Mouse (Mus musculus) mouse trophoblast stem cell (cell line): Measurements from ENCODE around the gene Tmem120a.

Experiments used
- in situ Hi-C, 2 experiments: fragments of 300-500 bp; cut with MseI, MboI; formaldehyde crosslinking; loops; 2 replicates in 1 of 2; 3 replicates in 1 of 2; pipeline ENCODE4 v1.15.1; 2025

The Tmem120a gene

DNA sequence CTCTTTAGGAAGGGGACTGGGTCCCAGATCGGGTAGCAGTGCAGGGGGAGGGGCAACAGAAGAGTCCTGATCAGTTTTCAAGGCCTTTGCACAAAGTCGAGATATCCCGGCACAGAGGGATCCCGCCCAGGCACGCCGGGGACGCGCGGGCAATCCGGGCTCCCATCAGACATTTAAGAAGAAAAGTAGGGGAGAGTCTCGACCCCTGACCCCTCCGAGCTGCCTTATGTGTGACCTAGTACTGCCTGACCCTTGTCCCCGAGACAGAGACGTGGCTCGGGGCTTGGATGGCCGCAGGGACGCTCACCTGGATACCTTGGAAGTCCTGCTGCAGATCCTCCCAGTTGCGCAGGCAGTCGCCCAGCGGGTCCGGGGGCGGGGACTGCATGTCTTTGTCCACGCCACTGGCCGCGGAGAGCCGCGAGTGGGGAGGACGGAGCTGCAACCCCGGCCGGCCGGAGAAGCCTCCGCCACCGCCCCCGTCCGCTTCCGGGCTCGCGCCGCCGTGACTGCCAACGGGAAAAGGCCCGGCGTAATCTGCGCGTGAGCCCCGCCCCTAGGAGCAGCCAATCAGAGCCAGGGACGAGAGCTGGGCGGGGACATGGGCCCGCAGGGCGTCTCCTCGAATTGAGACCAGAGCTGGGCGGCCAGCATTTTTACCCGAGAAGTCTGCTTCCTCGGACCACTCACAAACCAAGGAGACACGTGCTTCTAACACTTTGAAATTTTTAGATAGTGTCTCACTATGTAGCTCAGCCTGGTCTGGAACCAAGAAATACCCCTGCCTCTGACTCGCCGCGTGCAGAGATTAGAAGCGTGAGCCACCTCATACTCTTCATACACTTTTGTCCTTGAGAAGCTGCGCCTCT, at the start of gene Tmem120a:
Tmem120a (minus strand) TSS at position 708 of the 869 bp plus-strand sequence.
- in situ Hi-C loops, result no loop called here

- in situ Hi-C loops, result no loop called here
Measured at GRCm38 (mm10) chr5:135782901-135783300, 38.7 kb upstream of the Tmem120a start.

DNA sequence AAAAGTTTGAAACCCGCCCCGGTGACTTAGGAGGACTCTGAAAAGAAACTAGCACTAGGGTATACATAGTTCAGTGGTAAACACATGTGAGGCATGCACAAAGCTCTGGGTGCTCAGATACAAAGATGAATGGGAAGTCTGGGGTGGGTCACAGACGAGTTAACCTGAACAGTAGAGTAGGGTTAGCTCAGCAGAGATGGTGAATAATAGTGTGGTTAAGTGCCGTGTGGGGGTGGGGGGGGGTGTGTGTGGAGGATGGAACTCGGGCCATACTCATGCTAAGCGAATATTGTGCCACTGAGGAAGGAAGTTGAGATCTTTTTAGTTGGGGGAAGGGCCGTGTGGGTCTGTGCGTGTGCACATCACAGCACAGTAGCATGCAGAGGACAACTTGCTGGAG, 36.1 kb upstream of the Tmem120a start:
- in situ Hi-C loops, result no loop called here

GRCm38 (mm10) chr5:135778471-135779445, 34.5 kb upstream of the Tmem120a start, which contains the start of gene Mdh2:
Mdh2 (plus strand) TSS chr5:135778480.
- in situ Hi-C loops, result no loop called here

DNA sequence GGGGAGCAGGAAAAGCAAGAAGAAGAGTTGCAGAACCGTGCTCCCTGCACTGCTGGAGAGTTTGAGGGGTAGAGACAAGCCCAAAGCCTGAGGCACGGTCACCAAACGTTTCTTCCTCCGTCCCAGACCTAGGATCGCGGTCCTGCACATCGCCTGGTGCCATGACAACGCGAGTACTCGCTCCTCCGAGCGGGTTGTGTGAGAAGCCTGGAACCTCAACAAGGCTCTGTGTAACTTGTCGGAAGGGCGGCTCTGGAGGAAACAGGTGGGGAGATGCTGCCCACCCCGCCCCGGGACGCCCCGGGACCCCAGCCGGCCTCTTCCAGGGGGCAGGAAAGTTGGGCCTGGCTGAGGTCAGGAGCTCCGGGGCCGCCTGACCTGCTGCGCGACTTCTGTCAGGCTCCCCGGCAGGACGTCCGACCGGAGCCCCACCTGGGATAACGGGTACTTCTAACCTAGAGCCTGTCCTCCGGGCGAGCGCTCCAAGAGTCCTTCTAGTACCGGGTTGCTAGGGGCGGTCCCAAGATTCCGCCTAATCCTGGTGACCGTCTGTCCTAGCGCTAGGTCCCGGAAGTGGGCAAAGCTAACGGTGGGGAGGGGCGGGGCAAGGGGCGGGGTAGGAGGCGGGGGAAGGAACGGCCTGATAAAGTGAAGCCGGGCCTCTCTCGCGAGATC, 33.7 kb upstream of the Tmem120a start, which contains the start of gene Styxl1:
Styxl1 (minus strand) TSS at position 590 of the 675 bp plus-strand sequence.
- in situ Hi-C loops, result no loop called here

DNA sequence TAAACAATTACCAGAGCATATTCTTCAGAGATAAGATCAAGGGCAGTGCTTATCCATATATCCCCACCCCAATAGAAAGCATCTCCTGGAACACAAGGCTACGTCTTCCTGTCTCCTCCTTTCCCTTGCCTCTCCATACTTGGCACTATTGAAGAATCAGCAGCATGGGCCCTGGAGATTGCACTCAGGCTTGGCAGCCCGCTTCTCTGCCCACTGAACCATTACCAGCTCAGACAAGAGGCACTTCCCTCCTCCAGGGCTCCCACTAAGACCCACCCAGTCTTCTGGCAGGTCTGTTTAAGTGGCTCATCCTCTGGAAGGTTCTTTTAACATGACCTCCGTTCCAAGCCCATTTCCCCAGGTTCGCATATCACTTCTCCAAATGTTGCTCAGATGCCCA, 32.3 kb upstream of the Tmem120a start:
- in situ Hi-C loops, result no loop called here

- in situ Hi-C loops, result no loop called here
Measured at GRCm38 (mm10) chr5:135772519-135772918, 28.3 kb upstream of the Tmem120a start.

DNA sequence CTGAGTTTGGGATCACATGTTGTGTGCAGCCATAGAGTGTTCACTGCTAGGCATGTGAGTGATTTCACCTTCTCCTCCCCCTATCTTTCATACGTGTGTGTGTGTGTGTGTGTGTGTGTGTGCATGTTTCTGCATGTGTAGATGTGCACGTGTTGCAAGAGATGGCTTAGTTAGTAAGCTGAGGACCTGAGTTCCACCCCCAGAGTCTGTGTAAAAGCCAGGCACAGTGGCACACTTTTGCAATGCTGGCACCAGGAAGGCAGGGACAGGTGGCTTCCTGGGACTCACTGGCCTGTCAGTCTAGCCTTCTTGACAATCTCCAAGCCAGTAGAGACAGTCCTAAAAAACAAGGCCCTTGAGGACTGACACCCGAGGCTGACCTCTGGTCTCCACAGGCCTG, 20.7 kb upstream of the Tmem120a start:
- in situ Hi-C loops, result loop anchor here (5.0 to 10.0 kb wide), 2 partner anchors 148 to 210 kb away; no protein-coding TSS in a partner anchor

GRCm38 (mm10) chr5:135763526-135763925, 19.3 kb upstream of the Tmem120a start:
- in situ Hi-C loops, result loop anchor here (5.0 to 10.0 kb wide), 2 partner anchors 146 to 209 kb away; no protein-coding TSS in a partner anchor

DNA sequence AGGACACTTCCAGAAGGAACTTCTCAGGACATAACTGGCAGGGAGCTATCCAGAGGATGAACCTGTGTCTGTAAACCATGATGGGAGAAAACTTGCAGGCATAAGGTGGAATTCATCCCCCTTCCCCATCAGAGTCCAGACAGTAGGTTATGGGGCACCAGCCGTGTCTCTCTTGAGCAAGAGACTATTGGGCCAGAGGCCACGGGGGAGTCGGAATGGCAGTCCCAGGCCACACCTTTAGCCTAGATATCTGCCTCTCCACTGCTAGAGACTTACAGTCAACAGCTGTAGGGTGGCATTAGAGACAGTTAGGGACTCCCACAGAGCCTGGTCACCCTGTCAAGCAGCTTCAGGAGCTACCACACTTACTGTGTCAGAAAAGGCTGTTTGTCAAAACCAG, 17.6 kb upstream of the Tmem120a start:
- in situ Hi-C loops, result loop anchor here (5.0 to 10.0 kb wide), 2 partner anchors 145 to 207 kb away; no protein-coding TSS in a partner anchor

- in situ Hi-C loops, result no loop called here
Measured at GRCm38 (mm10) chr5:135751595-135751994, 7.3 kb upstream of the Tmem120a start.

DNA sequence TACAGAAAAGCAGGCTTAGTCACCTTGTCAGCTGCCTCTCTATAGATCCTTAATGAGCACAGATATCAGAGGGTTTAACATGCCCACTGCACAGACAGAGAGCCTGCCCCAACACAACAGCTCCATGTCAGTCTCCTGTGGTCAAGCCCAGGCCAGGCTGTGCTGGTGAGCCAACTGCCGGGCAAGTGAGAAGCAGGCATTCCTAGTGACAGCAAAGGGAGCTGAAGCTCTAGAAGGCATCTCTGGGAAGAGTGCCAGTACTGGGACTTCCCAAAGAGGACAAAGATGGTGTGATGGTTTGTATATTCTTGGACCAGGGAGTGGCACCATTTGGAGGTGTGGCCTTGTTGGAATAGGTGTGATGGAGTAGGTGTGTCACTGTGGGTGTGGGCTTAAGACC, 6.8 kb upstream of the Tmem120a start:
- in situ Hi-C loops, result no loop called here

- in situ Hi-C loops, result no loop called here
Measured at GRCm38 (mm10) chr5:135744742-135745141, 494 bp upstream of the Tmem120a start.

DNA sequence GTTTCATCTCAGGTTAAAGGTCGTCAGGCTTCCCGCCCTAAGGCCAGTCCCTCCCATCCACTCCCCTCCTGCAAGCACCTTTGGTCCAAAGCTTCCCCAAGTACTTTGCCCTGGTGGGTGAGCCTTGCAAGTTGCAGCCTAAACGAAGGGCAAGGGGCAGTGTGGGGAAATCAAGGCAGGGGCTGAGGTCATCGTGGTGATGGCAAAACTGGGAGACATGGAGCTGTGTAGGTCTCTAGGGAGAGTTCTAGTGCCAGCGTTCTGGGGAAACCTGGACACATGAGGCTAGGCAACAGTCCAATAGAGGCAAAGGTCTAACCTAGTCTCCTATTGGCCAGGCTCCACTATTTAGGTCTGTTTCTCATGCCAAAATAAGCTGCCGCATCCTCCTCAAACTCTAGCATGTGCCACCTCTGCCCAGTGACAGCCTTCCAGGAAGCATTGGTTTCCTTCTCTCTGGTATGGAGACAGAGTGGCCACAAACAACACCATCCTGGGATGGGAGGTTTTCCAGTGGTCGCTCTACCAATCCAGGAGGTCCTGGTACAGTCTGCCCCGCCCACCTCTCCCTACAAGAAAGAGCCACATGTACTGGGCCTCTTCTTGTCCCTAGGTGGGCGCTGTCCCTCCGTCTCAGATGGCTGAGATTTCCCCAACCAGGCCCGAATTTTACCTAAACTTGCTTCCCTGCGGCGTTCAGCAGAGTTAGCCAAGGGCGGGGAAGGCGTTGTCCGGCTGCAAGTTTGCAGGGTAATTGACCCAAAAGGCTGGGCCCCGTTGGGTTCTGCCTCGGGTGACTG, 1.1 kb downstream of the Tmem120a start:
- in situ Hi-C loops, result no loop called here

GRCm38 (mm10) chr5:135742156-135742555, 2.1 kb downstream of the Tmem120a start:
- in situ Hi-C loops, result no loop called here

DNA sequence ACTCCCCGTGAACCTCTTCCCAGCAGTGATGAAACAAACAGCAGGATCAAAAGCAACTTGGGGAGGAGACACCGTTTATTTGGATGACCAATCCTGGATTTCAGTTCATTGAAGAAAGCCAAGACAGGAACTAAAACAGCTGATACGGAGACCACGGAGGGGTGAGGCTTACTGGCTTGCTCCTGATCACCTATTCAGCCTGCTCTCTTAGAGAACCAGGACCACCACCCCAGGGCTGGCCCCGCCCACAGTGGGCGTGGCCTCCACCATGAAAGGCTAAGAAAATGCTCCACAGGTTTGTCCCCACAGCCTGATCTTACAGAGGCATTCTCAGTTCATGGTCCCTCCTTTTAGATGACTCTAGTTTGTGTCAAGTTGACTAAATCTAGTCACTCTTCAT, 6.0 kb downstream of the Tmem120a start:
- in situ Hi-C loops, result no loop called here

- in situ Hi-C loops, result no loop called here
Measured at GRCm38 (mm10) chr5:135737154-135737553, 7.1 kb downstream of the Tmem120a start.

DNA sequence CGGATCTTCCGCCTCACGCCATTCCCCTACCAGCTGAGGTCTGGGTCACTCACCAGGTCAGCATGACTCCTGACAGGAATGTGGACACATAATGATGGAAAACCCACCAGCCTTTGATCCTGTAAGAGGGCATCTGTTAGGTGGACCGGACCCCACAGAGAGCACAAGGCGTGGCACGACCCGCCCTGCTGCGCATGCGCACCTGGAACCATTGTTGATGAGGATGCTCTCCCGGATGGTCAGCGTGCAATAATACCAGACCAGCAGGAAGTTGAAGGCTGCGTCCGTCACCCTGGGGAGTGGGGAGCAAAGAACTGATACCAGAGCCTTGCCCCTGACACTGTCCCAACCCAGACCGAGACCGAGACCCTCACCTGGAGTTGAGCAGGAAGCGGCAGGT, 7.7 kb downstream of the Tmem120a start:
- in situ Hi-C loops, result no loop called here

DNA sequence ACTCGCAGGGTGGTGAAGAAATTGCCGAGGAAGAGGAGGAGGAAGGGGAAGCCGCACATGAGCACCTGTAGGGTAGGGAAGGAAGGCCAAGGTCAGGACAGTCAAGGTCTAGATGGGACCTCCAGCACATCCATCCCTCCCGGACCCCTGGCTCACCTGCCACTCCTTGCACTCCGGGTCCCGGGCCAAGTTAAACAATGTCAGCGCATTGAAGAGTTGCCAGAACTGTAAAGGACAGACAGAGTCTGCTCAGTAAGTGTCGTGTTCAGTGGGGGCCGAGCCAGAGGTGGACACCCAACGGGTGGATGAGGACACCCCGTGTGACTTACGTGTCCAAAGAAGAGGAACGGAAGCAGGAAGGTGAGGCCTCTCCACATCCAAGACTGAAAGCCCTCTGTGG, 8.5 kb downstream of the Tmem120a start:
- in situ Hi-C loops, result no loop called here

DNA sequence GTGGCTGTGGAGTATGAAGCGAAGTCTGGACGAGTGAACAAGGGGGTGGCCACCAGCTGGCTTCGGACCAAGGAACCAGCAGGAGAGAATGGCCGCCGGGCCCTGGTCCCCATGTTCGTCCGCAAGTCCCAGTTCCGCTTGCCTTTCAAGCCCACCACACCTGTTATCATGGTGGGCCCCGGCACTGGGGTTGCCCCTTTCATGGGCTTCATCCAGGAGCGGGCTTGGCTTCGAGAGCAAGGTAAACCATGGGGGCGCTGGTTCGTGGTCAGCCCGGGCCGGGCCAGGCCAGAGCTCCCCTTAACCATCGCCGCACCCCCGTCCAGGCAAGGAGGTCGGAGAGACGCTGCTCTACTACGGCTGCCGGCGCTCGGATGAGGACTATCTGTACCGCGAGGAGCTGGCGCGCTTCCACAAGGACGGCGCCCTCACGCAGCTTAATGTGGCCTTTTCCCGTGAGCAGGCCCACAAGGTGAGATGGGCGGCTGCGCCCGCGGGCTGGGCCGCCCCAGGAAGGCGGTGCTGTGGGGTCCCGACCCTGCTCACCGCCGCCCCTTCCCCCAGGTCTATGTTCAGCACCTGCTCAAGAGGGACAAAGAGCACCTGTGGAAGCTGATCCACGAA, 10.1 kb downstream of the Tmem120a start:
- in situ Hi-C loops, result no loop called here
